Mouse (Mus musculus): Measurements from ENCODE around the gene Med18.

- TF ChIP-seq EP300 (IDR thresholded peaks at IDR 0.05; ENCODE audit: low read depth) = no peak
- no peak for TF ChIP-seq CTCF (IDR thresholded peaks at IDR 0.05; ENCODE audit: low read depth)
These were observed 3.5 kb downstream of the Med18 start for GRCm38 (mm10) chr4:132460225-132460624.

All from heart, postnatal 0 days (tissue).